Mouse (Mus musculus) olfactory bulb, adult 2 months (tissue): ENCODE results near the gene Pdpn.

Experiments
- CTCF ChIP-seq: fragments of 200-500 bp; IDR thresholded peaks from 2 replicates; pipeline ENCODE4 v1.5.1; 2012; ENCODE audit warnings: low read depth, mild to moderate bottlenecking, low read length, moderate library complexity; ENCODE audit not compliant: insufficient read depth
- POLR2A ChIP-seq: fragments of 200-500 bp; IDR thresholded peaks from 2 replicates; pipeline ENCODE4 v1.6.1; 2012; ENCODE audit warnings: mild to moderate bottlenecking, low read depth, low read length, moderate library complexity; ENCODE audit not compliant: insufficient read depth

DNA sequence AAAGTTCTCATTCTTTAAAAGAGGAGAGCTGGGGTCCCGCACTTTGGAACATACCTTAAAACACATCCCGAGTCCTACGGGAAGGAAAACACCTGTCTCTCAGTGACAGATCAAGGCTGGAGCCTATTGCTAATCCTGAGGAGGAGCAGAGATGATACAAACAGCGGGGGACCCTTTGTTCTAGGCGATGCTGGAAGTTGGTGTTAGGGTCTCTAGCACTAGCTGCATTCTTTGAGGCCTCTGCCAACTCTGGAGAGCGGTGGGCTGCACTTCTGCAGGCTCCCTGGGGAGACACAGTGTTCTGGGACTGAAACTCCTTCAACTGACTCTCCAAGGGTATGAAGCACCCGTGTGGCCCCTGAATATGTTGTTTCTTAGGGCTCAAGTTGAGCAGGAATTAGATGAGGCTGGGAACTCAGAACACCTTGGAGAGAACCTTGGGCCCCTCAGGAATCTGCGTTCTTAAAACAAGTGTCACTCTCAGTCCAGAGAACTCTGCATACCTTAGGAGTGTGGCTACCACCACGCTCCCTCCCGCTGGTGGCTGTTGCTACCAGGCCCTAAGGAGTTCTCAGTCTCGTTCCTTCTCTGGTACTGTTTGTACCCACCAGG lies 3.0 kb upstream of the Pdpn start:
- TF ChIP-seq CTCF (no peak), POLR2A (no peak)
